Mouse (Mus musculus): Measurements from ENCODE around the gene Tgoln1.

GRCm38 (mm10) chr6:72586701-72587100, 30.1 kb downstream of the Tgoln1 start:
- TF ChIP-seq TAL1 (IDR thresholded peaks at IDR 0.05; ENCODE audit: low read length), result no peak
- TF ChIP-seq GATA1 (IDR thresholded peaks at IDR 0.05; ENCODE audit: low read length), result no peak
